Mouse (Mus musculus) MEL (cell line): ENCODE results near the gene Lrsam1. TPM values are rescaled to one million over a fixed set of nuclear protein-coding genes. Genes with fewer than 3 reads are reported as not detected.
A peak's percentile ranks its signal among the peaks of the same experiment; 100 is the strongest.

Experiments
- DNase-seq: peaks from one replicate; pipeline ENCODE4 v3.0.0; 2011; ENCODE audit warnings: low read depth, low spot score
- H3K27ac ChIP-seq: 2 replicates; pipeline ENCODE4 v1.5.1; 2012; ENCODE audit warnings: low read depth, mild to moderate bottlenecking, control low read depth, low read length, moderate library complexity; ENCODE audit not compliant: control insufficient read depth
- H3K27me3 ChIP-seq, 2 experiments: fragments of 150-350 bp in 1 of 2; sonication (generic) in 1 of 2; 2 replicates each; pipeline ENCODE4 v1.6.1; 2012; ENCODE audit warnings: low read length in 2 of 2, mild to moderate bottlenecking in 2 of 2, improper control_type of control experiment in 1 of 2, moderate library complexity in 1 of 2; ENCODE audit not compliant: insufficient read depth in 2 of 2, control insufficient read depth in 1 of 2
- H3K36me3 ChIP-seq, 2 experiments: 2 replicates each; pipeline ENCODE4 v1.6.1; 2012 to 2014; ENCODE audit warnings: low read length in 2 of 2, improper control_type of control experiment in 1 of 2, inconsistent platforms in 1 of 2, mild to moderate bottlenecking in 1 of 2; ENCODE audit not compliant: insufficient read depth in 2 of 2, control insufficient read depth in 1 of 2
- H3K4me1 ChIP-seq, 2 experiments: fragments of 150-350 bp in 1 of 2; sonication (generic) in 1 of 2; 2 replicates each; pipeline ENCODE4 v1.6.1; 2012; ENCODE audit warnings: low read length in 2 of 2, improper control_type of control experiment in 1 of 2, mild to moderate bottlenecking in 1 of 2; ENCODE audit not compliant: insufficient read depth in 2 of 2, control insufficient read depth in 1 of 2
- H3K4me3 ChIP-seq, 2 experiments: fragments of 150-350 bp in 1 of 2; sonication (generic) in 1 of 2; 2 replicates each; pipeline ENCODE4 v1.5.1; 2012; ENCODE audit warnings: low read depth in 2 of 2, low read length in 2 of 2, mild to moderate bottlenecking in 2 of 2, moderate library complexity in 2 of 2, control low read depth in 1 of 2, improper control_type of control experiment in 1 of 2; ENCODE audit not compliant: control insufficient read depth in 1 of 2, insufficient read depth in 1 of 2
- H3K79me2 ChIP-seq: 2 replicates; pipeline ENCODE4 v1.6.1; 2012; ENCODE audit warnings: mild to moderate bottlenecking, low read length, moderate library complexity; ENCODE audit not compliant: control insufficient read depth, poor library complexity, insufficient read depth
- H3K9ac ChIP-seq: 2 replicates; pipeline ENCODE4 v1.6.1; 2012; ENCODE audit warnings: low read depth, mild to moderate bottlenecking, control low read depth, low read length, moderate library complexity; ENCODE audit not compliant: control insufficient read depth, poor library complexity, severe bottlenecking
- H3K9me3 ChIP-seq: fragments of 150-350 bp; sonication (generic); replicated peaks from 2 replicates; pipeline ENCODE4 v1.6.1; 2012; ENCODE audit warnings: mild to moderate bottlenecking, low read length, improper control_type of control experiment, moderate library complexity; ENCODE audit not compliant: insufficient read depth
- CHD1 ChIP-seq: IDR thresholded peaks from 2 replicates; pipeline ENCODE4 v1.6.1; 2012; ENCODE audit warnings: low read depth, mild to moderate bottlenecking, inconsistent platforms, low read length, improper control_type of control experiment
- ELF1 ChIP-seq: IDR thresholded peaks from 2 replicates; pipeline ENCODE4 v1.6.1; 2014; ENCODE audit warnings: low read depth, mild to moderate bottlenecking, inconsistent platforms, low read length, improper control_type of control experiment, moderate library complexity
- EP300 ChIP-seq, 2 experiments: IDR thresholded peaks; 2 replicates each; pipeline ENCODE4 v1.6.1; 2011; ENCODE audit warnings: improper control_type of control experiment in 2 of 2, low read length in 2 of 2, low read depth in 1 of 2, mild to moderate bottlenecking in 1 of 2
- ETS1 ChIP-seq: IDR thresholded peaks from 2 replicates; pipeline ENCODE4 v1.6.1; 2012; ENCODE audit warnings: low read depth, mild to moderate bottlenecking, inconsistent platforms, low read length, improper control_type of control experiment, moderate library complexity
- HCFC1 ChIP-seq: IDR thresholded peaks from 2 replicates; pipeline ENCODE4 v1.6.1; 2012; ENCODE audit warnings: low read depth, mild to moderate bottlenecking, inconsistent platforms, low read length, improper control_type of control experiment, moderate library complexity
- MYC ChIP-seq: IDR thresholded peaks from 2 replicates; pipeline ENCODE4 v1.6.1; 2011; ENCODE audit warnings: low read depth, mild to moderate bottlenecking, low read length, improper control_type of control experiment, moderate library complexity
- NELFE ChIP-seq: IDR thresholded peaks from 2 replicates; pipeline ENCODE4 v1.6.1; 2011; ENCODE audit warnings: low read depth, low read length, improper control_type of control experiment
- POLR2A ChIP-seq, 2 experiments: IDR thresholded peaks; 2 replicates each; pipeline ENCODE4 v1.6.1; 2011 to 2012; ENCODE audit warnings: low read length in 2 of 2, mild to moderate bottlenecking in 2 of 2, control low read depth in 1 of 2, improper control_type of control experiment in 1 of 2, low read depth in 1 of 2, moderate library complexity in 1 of 2; ENCODE audit not compliant: control insufficient read depth in 1 of 2, insufficient read depth in 1 of 2, poor library complexity in 1 of 2
- POLR2AphosphoS2 ChIP-seq: IDR thresholded peaks from 2 replicates; pipeline ENCODE4 v1.6.1; 2011; ENCODE audit warnings: low read length, improper control_type of control experiment
- POLR2AphosphoS5 ChIP-seq: IDR thresholded peaks from 2 replicates; pipeline ENCODE4 v1.6.1; 2012; ENCODE audit warnings: low read depth, borderline replicate concordance, mild to moderate bottlenecking, inconsistent platforms, low read length, moderate library complexity, mixed read lengths
- TBP ChIP-seq: IDR thresholded peaks from 2 replicates; pipeline ENCODE4 v1.8.0; 2011; ENCODE audit warnings: low read depth, low read length, improper control_type of control experiment
- USF1 ChIP-seq: IDR thresholded peaks from 2 replicates; pipeline ENCODE4 v1.6.1; 2014; ENCODE audit warnings: low read depth, mild to moderate bottlenecking, inconsistent platforms, low read length, improper control_type of control experiment, moderate library complexity
- ZMIZ1 ChIP-seq: IDR thresholded peaks from 2 replicates; pipeline ENCODE4 v1.6.1; 2012; ENCODE audit warnings: low read depth, mild to moderate bottlenecking, inconsistent platforms, low read length, improper control_type of control experiment, moderate library complexity
- polyA plus RNA-seq, 2 experiments: library from polyadenylated mRNA; stranded (reverse) in 1 of 2; unstranded in 1 of 2; fragments of >175 nt in 1 of 2; fragments of >200 nt in 1 of 2; gene quantifications; 2 replicates each; pipeline versions ENCODE4 v1.2.1 to v1.2.4; 2012; ENCODE audit warnings: low replicate concordance in 2 of 2, low read depth in 1 of 2; ENCODE audit not compliant: insufficient read length in 2 of 2, insufficient read depth in 1 of 2, missing spikeins in 1 of 2
- total RNA-seq: library from RNA; depleted of rRNA; stranded (reverse); fragments of 300-350 nt; gene quantifications from 2 replicates; pipeline ENCODE4 v1.2.3, GENCODE M21; 2012

The Lrsam1 gene
- total and polyA plus RNA-seq, 3 experiments, result 14.2 to 17.9 TPM; not detected in 1

DNA sequence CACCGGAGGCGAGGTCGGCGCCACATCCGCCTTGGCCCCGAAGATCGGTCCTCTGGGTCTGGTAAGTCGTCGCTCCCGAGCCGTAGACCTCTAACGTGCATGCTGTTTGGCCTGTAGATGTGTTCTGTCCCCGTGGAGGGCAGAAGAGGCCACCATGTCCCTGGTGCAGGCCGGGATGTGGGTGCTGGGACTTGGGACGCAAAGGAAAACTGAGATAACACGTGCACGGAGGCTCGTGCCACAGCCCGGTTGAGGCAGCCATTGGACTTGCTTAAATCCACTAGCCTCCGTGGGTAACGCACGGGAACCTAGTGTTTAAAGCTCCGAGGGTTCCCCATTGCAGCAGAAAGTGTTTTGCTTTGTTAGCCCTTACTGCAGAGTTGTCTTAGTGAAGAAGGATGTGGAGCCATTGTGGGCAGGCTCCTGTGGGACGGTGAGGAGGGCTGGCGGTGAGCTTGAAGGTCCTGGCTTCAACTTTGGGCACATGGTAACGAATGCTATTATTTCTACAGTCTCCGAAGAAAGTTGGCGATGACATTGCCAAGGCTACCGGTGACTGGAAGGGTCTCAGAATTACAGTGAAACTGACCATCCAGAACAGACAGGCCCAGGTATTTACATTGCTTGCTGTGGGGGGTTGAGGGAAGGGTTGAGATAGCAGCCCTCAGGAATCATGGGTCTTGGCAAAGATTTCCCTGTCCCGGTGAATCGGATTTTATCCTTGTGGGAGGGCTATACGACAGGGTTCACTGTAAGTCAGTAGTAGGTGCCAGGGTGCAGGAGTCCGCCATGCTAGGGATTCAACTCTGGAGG, 854 bp upstream of the Lrsam1 start:
- Histone ChIP-seq H3K36me3 (peaks cover 6 to 12% of the 10 kb centered on the region in 2 experiments), H3K9me3 (no peaks in the 10 kb centered on the region), H3K9ac (peak overlapping the region; percentile 91), H3K27me3 (no peaks in the 10 kb centered on the region), H3K79me2 (peaks cover 50% of the 10 kb centered on the region), H3K27ac (peak overlapping the region; percentile 95)
- DNase-seq, result peak; percentile 61
- TF ChIP-seq HCFC1 (0 out of 2 replicates have a peak, but pooled peaks have one; percentile 18), NELFE (no peak), EP300 (IDR thresholded peaks at IDR 0.05; ENCODE audit: low read depth in 1 of 2, low read length in 2 of 2) (no peak), CHD1 (peak; percentile 95; the same call in 1 of the 2 replicates), POLR2A (IDR thresholded peaks at IDR 0.05; ENCODE audit: control insufficient read depth in 1 of 2, insufficient read depth in 1 of 2, low read depth in 1 of 2, low read length in 2 of 2, poor library complexity in 1 of 2) (peak; percentile 2 to 27; a peak in 2 of 4 replicates), ZMIZ1 (0 out of 2 replicates have a peak, but pooled peaks have one; percentile 13), TBP (0 out of 2 replicates have a peak, but pooled peaks have one; percentile 24), POLR2AphosphoS5 (0 out of 2 replicates have a peak, but pooled peaks have one; percentile 4), POLR2AphosphoS2 (0 out of 2 replicates have a peak, but pooled peaks have one; percentile 24)
- TF ChIP-seq, all 39 proteins: peak for 7
- Histone ChIP-seq H3K4me1 (peaks cover 0 to 13% of the 10 kb centered on the region in 2 experiments; a peak in 3 of 4 replicates), H3K4me3 (peak overlapping the region; percentile 51 to 84)

DNA sequence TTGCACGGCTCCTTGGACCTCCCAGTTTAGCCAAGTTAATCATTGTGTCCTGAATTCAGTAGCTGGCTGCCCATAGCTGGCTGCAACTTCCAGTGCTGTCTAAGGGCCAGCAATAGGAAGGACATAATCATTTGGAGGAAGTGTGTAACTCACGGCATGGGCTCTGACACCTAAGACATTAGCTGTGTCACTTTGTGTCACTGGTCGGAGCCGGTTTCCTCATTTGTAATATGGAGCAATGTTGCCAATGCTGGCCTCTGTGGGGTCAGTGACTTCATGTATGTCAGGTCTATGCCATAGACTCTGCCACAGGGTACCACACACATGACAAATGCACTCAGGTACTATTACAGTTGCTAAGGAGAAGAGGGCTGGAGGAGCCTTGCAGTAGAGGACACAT, 1.1 kb downstream of the Lrsam1 start:
- Histone ChIP-seq H3K4me1 (peaks cover 0 to 13% of the 10 kb centered on the region in 2 experiments; a peak in 3 of 4 replicates), H3K36me3 (peaks cover 6 to 12% of the 10 kb centered on the region in 2 experiments), H3K27ac (no peak overlapping the region), H3K9ac (peak overlapping the region; percentile 86; the same call in 1 of the 2 replicates), H3K4me3 (no peak overlapping the region), H3K27me3 (no peaks in the 10 kb centered on the region), H3K79me2 (peaks cover 42% of the 10 kb centered on the region), H3K9me3 (no peaks in the 10 kb centered on the region)
- DNase-seq, result no peak
- TF ChIP-seq ETS1 (no peak), MYC (no peak), USF1 (no peak), ELF1 (no peak)
